Mouse (Mus musculus) CD4-positive helper T cell, adult 2 months (primary cell): ENCODE data around the gene Olfr266.
A peak's percentile ranks its signal among the peaks of the same experiment; 100 is the strongest.

Experiments used
- DNase-seq: peaks from one replicate; pipeline ENCODE4 v3.0.0-alpha.2; 2012; ENCODE audit warnings: low read depth, missing footprints, low spot score

Gene Olfr266

DNA sequence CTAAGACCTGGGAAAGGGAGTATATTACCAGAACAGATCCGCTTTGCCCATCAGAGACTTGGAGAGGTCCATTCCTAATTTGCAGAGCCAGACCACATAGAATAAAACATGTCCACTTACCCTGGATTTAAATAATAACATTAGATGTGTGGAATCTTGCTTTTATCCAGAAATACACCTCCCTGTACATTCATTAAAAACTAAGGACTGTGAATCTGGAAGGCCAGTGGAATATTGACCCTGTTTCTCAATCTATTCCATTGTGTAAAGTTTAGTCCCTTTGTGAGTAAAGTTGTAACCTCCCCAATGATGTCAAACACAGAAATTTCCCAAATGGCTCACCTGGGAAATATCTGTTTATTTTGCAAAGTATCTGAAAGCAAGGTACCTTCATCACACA is at the start of gene Olfr266:
Olfr266 (minus strand) TSS at position 101 of the 400 bp plus-strand sequence.
- no peak for DNase-seq

DNA sequence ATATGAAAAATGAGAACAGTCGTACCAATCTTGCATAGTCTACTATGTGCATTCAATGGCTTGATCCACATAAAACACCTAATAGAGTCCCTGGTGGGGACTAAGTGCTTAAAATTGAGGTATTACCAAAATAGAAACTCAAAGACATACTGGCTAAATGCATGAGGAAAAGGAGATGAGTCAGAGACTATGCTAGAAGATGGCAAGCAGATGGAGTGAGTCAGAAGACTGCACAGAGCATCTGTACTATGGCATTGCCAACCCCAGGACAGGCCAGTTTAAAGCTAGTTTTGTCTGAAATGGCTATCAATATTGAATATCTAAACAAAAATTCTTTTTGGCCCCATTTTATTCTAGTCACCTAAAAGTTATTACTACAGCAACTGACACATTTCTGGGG is 49.5 kb upstream of the Olfr266 start:
- DNase-seq: no peak

DNA sequence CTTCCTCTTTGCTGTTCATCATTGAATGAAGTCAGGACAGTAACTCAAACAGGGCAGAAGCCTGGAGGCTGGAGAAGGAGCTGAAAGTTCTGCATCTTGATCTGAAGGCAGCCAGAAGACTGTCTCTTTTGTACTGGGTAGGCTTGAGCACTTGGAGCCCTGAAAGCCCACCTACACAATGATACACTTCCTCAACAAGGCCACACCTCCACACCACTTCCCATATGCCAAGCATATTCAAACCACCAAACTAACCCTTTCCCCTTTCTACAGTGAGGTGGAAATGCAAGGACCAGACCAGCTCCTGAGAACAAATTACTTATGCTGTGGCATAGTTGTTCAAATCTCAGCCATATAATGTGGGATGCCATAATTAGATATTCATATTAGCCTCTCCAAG is 46.8 kb upstream of the Olfr266 start:
- DNase-seq: no peak

GRCm38 (mm10) chr3:106832107-106832506 is 6.0 kb upstream of the Olfr266 start:
- DNase-seq: peak; percentile 73

DNA sequence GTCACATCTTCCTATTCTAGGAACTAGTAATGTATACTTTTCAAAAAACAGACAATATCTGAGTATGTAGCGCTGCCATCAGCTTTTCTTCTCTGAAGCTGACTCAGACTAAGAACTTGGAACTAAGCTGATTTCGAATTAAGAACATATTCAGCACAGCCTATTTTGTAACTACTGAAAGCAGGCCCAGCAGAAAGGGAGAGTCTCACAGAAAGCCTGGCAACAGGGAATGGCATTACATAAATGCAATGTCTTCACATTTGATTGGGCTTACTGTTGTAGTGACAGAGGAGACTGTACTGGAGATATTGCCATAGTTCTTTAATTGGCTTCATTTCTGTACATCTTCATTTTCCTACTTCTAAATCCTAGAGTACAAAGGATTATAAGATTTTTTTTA is 8.4 kb downstream of the Olfr266 start:
- DNase-seq: no peak

GRCm38 (mm10) chr3:106808972-106809695 is 17.0 kb downstream of the Olfr266 start:
- DNase-seq: no peak

GRCm38 (mm10) chr3:106798079-106798478 is 28.0 kb downstream of the Olfr266 start:
- DNase-seq: no peak

DNA sequence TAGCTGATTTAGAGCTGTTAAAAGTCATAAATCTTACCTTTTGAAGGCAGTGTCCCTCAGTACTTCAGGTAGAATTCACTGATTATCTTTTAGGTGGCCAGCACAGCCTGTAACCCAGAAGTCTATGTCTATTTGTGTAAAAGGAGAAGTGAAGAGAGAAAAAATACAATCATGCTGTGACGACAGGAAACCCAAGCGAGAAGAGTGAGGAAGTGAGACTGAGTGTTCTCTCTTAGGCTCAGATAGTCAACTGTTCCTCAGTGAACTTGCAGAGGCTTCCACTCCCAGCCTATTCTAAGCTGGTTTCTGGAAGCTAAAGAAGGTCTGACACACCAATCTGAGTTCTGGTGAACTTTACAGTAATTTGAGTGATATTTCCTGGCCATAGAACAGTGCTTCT is 36.2 kb downstream of the Olfr266 start, which contains the start of gene Cd53:
Cd53 (minus strand) TSS at position 220 of the 400 bp plus-strand sequence.
- DNase-seq: peak; percentile 77

- DNase-seq: peak; percentile 91
Observed at GRCm38 (mm10) chr3:106788440-106788887, 37.6 kb downstream of the Olfr266 start.

- peak; percentile 89 for DNase-seq
Observed at GRCm38 (mm10) chr3:106787972-106788371, 38.1 kb downstream of the Olfr266 start.

- peak; percentile 90 for DNase-seq
Observed at GRCm38 (mm10) chr3:106785130-106785529, 41.0 kb downstream of the Olfr266 start.

GRCm38 (mm10) chr3:106771834-106772233 is 54.3 kb downstream of the Olfr266 start:
- DNase-seq: peak; percentile 39
